Mouse (Mus musculus): ENCODE measurements around the gene Tent5c. TPM values are rescaled to one million over a fixed set of nuclear protein-coding genes. Genes with fewer than 3 reads are reported as not detected.

The Tent5c gene
- polyA plus RNA-seq, 1 experiment = not detected

GRCm38 (mm10) chr3:100494912-100495311 is 5.8 kb upstream of the Tent5c start:
- Histone ChIP-seq H3K27ac (ENCODE audit: insufficient read depth, low read depth, low read length) (no peak overlapping the region), H3K4me1 (ENCODE audit: control insufficient read depth, insufficient read depth, low read length) (0 out of 2 replicates have a peak, but pooled peaks cover 6% of the 10 kb centered on the region), H3K4me3 (ENCODE audit: insufficient read depth, low read depth, low read length) (no peak overlapping the region)
- TF ChIP-seq POLR2A (IDR thresholded peaks at IDR 0.05; ENCODE audit: insufficient read depth, low read depth, low read length) (no peak), CTCF (IDR thresholded peaks at IDR 0.05; ENCODE audit: insufficient read depth, low read depth, low read length) (no peak)
- WGBS = 88% methylated on average over 5 of the region's 5 CpGs

- TF ChIP-seq POLR2A (IDR thresholded peaks at IDR 0.05; ENCODE audit: insufficient read depth, low read depth, low read length) = no peak
- TF ChIP-seq CTCF (IDR thresholded peaks at IDR 0.05; ENCODE audit: insufficient read depth, low read depth, low read length) = no peak
- Histone ChIP-seq H3K4me3 (ENCODE audit: insufficient read depth, low read depth, low read length) (0 out of 2 replicates have a peak overlapping the region, but pooled peaks have one; percentile 53), H3K27ac (ENCODE audit: insufficient read depth, low read depth, low read length) (no peak overlapping the region), H3K4me1 (ENCODE audit: control insufficient read depth, insufficient read depth, low read length) (peaks cover 8% of the 10 kb centered on the region; the same call in 1 of the 2 replicates)
- whole genome bisulfite sequencing = 31% methylated on average over 4 of the region's 4 CpGs
Observed at GRCm38 (mm10) chr3:100490010-100490300, 831 bp upstream of the Tent5c start.

GRCm38 (mm10) chr3:100488251-100489132 is 632 bp downstream of the Tent5c start:
- no peak for TF ChIP-seq POLR2A (IDR thresholded peaks at IDR 0.05; ENCODE audit: insufficient read depth, low read depth, low read length)
- no peak for TF ChIP-seq CTCF (IDR thresholded peaks at IDR 0.05; ENCODE audit: insufficient read depth, low read depth, low read length)
- under 1% methylated on average over 66 of the region's 66 CpGs for WGBS
- peaks cover 8% of the 10 kb centered on the region; the same call in 1 of the 2 replicates for H3K4me1 ChIP-seq (ENCODE audit: control insufficient read depth, insufficient read depth, low read length)
- peak overlapping the region; percentile 53 for H3K4me3 ChIP-seq (ENCODE audit: insufficient read depth, low read depth, low read length)
- H3K27ac ChIP-seq (ENCODE audit: insufficient read depth, low read depth, low read length) = no peak overlapping the region

- WGBS = 82% methylated on average over 2 of the region's 2 CpGs
- no peak overlapping the region for H3K27ac ChIP-seq (ENCODE audit: insufficient read depth, low read depth, low read length)
- no peak for TF ChIP-seq POLR2A (IDR thresholded peaks at IDR 0.05; ENCODE audit: insufficient read depth, low read depth, low read length)
- no peak for TF ChIP-seq CTCF (IDR thresholded peaks at IDR 0.05; ENCODE audit: insufficient read depth, low read depth, low read length)
- no peak overlapping the region for H3K4me3 ChIP-seq (ENCODE audit: insufficient read depth, low read depth, low read length)
- H3K4me1 ChIP-seq (ENCODE audit: control insufficient read depth, insufficient read depth, low read length) = peaks cover 8% of the 10 kb centered on the region; the same call in 1 of the 2 replicates
Observed at GRCm38 (mm10) chr3:100487046-100487445, 2.1 kb downstream of the Tent5c start.

GRCm38 (mm10) chr3:100485390-100486132 is 3.6 kb downstream of the Tent5c start:
- TF ChIP-seq POLR2A (IDR thresholded peaks at IDR 0.05; ENCODE audit: insufficient read depth, low read depth, low read length) (no peak), CTCF (IDR thresholded peaks at IDR 0.05; ENCODE audit: insufficient read depth, low read depth, low read length) (no peak)
- Histone ChIP-seq H3K4me3 (ENCODE audit: insufficient read depth, low read depth, low read length) (no peak overlapping the region), H3K27ac (ENCODE audit: insufficient read depth, low read depth, low read length) (no peak overlapping the region), H3K4me1 (ENCODE audit: control insufficient read depth, insufficient read depth, low read length) (peaks cover 8% of the 10 kb centered on the region; the same call in 1 of the 2 replicates)
- 74% methylated on average over 11 of the region's 11 CpGs for WGBS

- H3K27ac ChIP-seq (ENCODE audit: insufficient read depth, low read depth, low read length) = no peak overlapping the region
- 96% methylated on average over 5 of the region's 5 CpGs for WGBS
- 0 out of 2 replicates have a peak, but pooled peaks cover under 1% of the 10 kb centered on the region for H3K4me1 ChIP-seq (ENCODE audit: control insufficient read depth, insufficient read depth, low read length)
- no peak overlapping the region for H3K4me3 ChIP-seq (ENCODE audit: insufficient read depth, low read depth, low read length)
- TF ChIP-seq CTCF (IDR thresholded peaks at IDR 0.05; ENCODE audit: insufficient read depth, low read depth, low read length) (no peak), POLR2A (IDR thresholded peaks at IDR 0.05; ENCODE audit: insufficient read depth, low read depth, low read length) (no peak)
Observed at GRCm38 (mm10) chr3:100482971-100483610, 6.0 kb downstream of the Tent5c start.

- WGBS = 67% methylated on average over 7 of the region's 7 CpGs
- no peak for TF ChIP-seq CTCF (IDR thresholded peaks at IDR 0.05; ENCODE audit: insufficient read depth, low read depth, low read length)
- no peak for TF ChIP-seq POLR2A (IDR thresholded peaks at IDR 0.05; ENCODE audit: insufficient read depth, low read depth, low read length)
- no peak overlapping the region for H3K27ac ChIP-seq (ENCODE audit: insufficient read depth, low read depth, low read length)
- no peaks in the 10 kb centered on the region for H3K4me1 ChIP-seq (ENCODE audit: control insufficient read depth, insufficient read depth, low read length)
- H3K4me3 ChIP-seq (ENCODE audit: insufficient read depth, low read depth, low read length) = no peak overlapping the region
Observed at GRCm38 (mm10) chr3:100482324-100482911, 6.7 kb downstream of the Tent5c start.

GRCm38 (mm10) chr3:100480251-100481005 is 8.7 kb downstream of the Tent5c start:
- Histone ChIP-seq H3K27ac (ENCODE audit: insufficient read depth, low read depth, low read length) (no peak overlapping the region), H3K4me3 (ENCODE audit: insufficient read depth, low read depth, low read length) (no peak overlapping the region), H3K4me1 (ENCODE audit: control insufficient read depth, insufficient read depth, low read length) (no peaks in the 10 kb centered on the region)
- TF ChIP-seq POLR2A (IDR thresholded peaks at IDR 0.05; ENCODE audit: insufficient read depth, low read depth, low read length) (no peak), CTCF (IDR thresholded peaks at IDR 0.05; ENCODE audit: insufficient read depth, low read depth, low read length) (no peak)
- WGBS = 87% methylated on average over 7 of the region's 7 CpGs
